ENCODE assay signal across 9 mouse cellular contexts in genomic region chr1:133918088-133918470, GRCm38 (mm10). TPM values are rescaled to one million over a fixed set of nuclear protein-coding genes. Genes with fewer than 3 reads are reported as not detected.
DNase-seq lines count a peak whose midpoint lies in the region; ATAC-seq lines count a peak whose summit lies in the region.
"Had no signal": no experiment of that assay in that cellular context is flagged by ENCODE, and none has a peak within 500 bp of the region (broad histone marks: within the 10 kb centered on the region; RNA-seq: fewer than 3 reads in every experiment).

No protein-coding gene starts in this region.

- no peaks in the 10 kb centered on the region for H3K27me3 ChIP-seq in hindbrain, embryonic 13.5 days
- H3K27me3 ChIP-seq in midbrain, embryonic 11.5 days (ENCODE audit: control insufficient read depth, insufficient read depth, low read length) = no peaks in the 10 kb centered on the region

- no peaks in the 10 kb centered on the region for H3K9me3 ChIP-seq in hindbrain, embryonic 13.5 days
- no peaks in the 10 kb centered on the region for H3K9me3 ChIP-seq in midbrain, embryonic 11.5 days (ENCODE audit: control insufficient read depth, low read length)

- H3K4me2 ChIP-seq in hindbrain, embryonic 13.5 days = peak overlapping the region; percentile 26
- H3K4me2 ChIP-seq in midbrain, embryonic 11.5 days = no peak overlapping the region

- 37% methylated on average over 6 of the region's 6 CpGs for WGBS in hindbrain, embryonic 13.5 days
- 44% methylated on average over 6 of the region's 6 CpGs for WGBS in midbrain, embryonic 11.5 days

- peaks cover 50% of the 10 kb centered on the region for H3K4me1 ChIP-seq in hindbrain, embryonic 13.5 days (replicated peaks)
- H3K4me1 ChIP-seq in midbrain, embryonic 11.5 days (ENCODE audit: control insufficient read depth, insufficient read depth, low read length) = peaks cover 16% of the 10 kb centered on the region

- peak overlapping the region; percentile 66 for H3K27ac ChIP-seq in hindbrain, embryonic 13.5 days
- H3K27ac ChIP-seq in midbrain, embryonic 11.5 days (ENCODE audit: low read depth, low read length) = no peak overlapping the region
- H3K27ac ChIP-seq: left cerebral cortex, adult 2 months had no signal

- no peaks in the 10 kb centered on the region for H3K36me3 ChIP-seq in hindbrain, embryonic 13.5 days
- H3K36me3 ChIP-seq in midbrain, embryonic 11.5 days (ENCODE audit: control insufficient read depth, insufficient read depth, low read length) = no peaks in the 10 kb centered on the region

- DNase-seq in heart, adult 8-10 months (ENCODE audit: low spot score) = peak; percentile 71
- no peak for DNase-seq in heart, postnatal 25 days (ENCODE audit: low spot score)
- peak; percentile 47 for DNase-seq in adipocyte (ENCODE audit: low spot score)
- peak; percentile 85 for DNase-seq in midbrain, embryonic 11.5 days (ENCODE audit: low spot score, missing footprints)
- no peak for DNase-seq in layer of hippocampus, adult 9-11 months
- no peak for DNase-seq in cerebellum, postnatal 4 days (ENCODE audit: low spot score in 2 of 2)
- no peak for DNase-seq in left cerebral cortex, postnatal 25 days (ENCODE audit: low spot score in 2 of 2)

- intact Hi-C loops in heart, postnatal 25 days (cut with DNase I) = no loop called here
- intact Hi-C loops in left cerebral cortex, postnatal 25 days (cut with DNase I) = no loop called here

- peak; percentile 21; the same call in 1 of the 2 replicates for ATAC-seq in hindbrain, embryonic 13.5 days (ENCODE audit: low FRiP score)
- peak; percentile 14; the same call in 1 of the 2 replicates for ATAC-seq in midbrain, embryonic 11.5 days (ENCODE audit: low FRiP score)

- H3K9ac ChIP-seq in hindbrain, embryonic 13.5 days = peak overlapping the region; percentile 30; the same call in 1 of the 2 replicates
- H3K9ac ChIP-seq in midbrain, embryonic 11.5 days (ENCODE audit: low read length) = no peak overlapping the region

- H3K4me3 ChIP-seq in hindbrain, embryonic 13.5 days = no peak overlapping the region
- no peak overlapping the region for H3K4me3 ChIP-seq in midbrain, embryonic 11.5 days (ENCODE audit: low read depth, low read length)
- H3K4me3 ChIP-seq: left cerebral cortex, adult 2 months had no signal

RNA-seq across cellular contexts. Expression of gene Prelp, which starts 3.1 kb away (rescaled TPM):
- total RNA-seq in heart, adult 8-10 months (2022) = 10 to 100 TPM; 26.0 to 28.4 (median 27.1) TPM
- total RNA-seq in heart, postnatal 25 days (2021) = 10 to 100 TPM; 30.4 to 36.3 TPM
- 10.2 and 14.8 TPM in 2 replicates for polyA plus RNA-seq in hindbrain, embryonic 13.5 days (2015; fragmentation: Nextera tagmentation; extraction: Ambion mirVana)
- polyA plus RNA-seq in midbrain, embryonic 11.5 days (2014; fragmentation: Nextera tagmentation; extraction: Ambion mirVana) = 1.1 and 1.7 TPM in 2 replicates
- 1 to 10 TPM; 7.9 to 9.0 TPM for total RNA-seq in left cerebral cortex, postnatal 25 days (2021)

RNA-seq across cellular contexts. Expression of gene Optc, which starts 10.3 kb away (rescaled TPM):
- under 1 TPM in 2 of 4 experiments, not detected in 2; 0.31 to 0.44 TPM for total RNA-seq in heart, adult 8-10 months (2022)
- under 1 TPM; 0.36 to 0.42 TPM for total RNA-seq in heart, postnatal 25 days (2021)
- polyA plus RNA-seq in hindbrain, embryonic 13.5 days (2015; fragmentation: Nextera tagmentation; extraction: Ambion mirVana) = 2.7 and 3.6 TPM in 2 replicates
- 1.6 and 1.9 TPM in 2 replicates for polyA plus RNA-seq in midbrain, embryonic 11.5 days (2014; fragmentation: Nextera tagmentation; extraction: Ambion mirVana)
- 1 to 10 TPM in 1 of 2 experiments, under 1 TPM in 1; 0.94 to 2.8 TPM for total RNA-seq in left cerebral cortex, postnatal 25 days (2021)

Comparison
In these comparisons a context has a peak if more than half of its experiments do, and no peak if none do; other contexts are left out.
1. DNase-seq: peak in heart, adult 8-10 months (single experiment), adipocyte (single experiment) and midbrain, embryonic 11.5 days (single experiment); none in heart, postnatal 25 days (single experiment), layer of hippocampus, adult 9-11 months (single experiment), cerebellum, postnatal 4 days (0 of 2) and left cerebral cortex, postnatal 25 days (0 of 2).